Mouse (Mus musculus) kidney, embryonic 14.5 days (tissue): ENCODE data around the gene St3gal4. TPM values are rescaled to one million over a fixed set of nuclear protein-coding genes. Genes with fewer than 3 reads are reported as not detected.

Experiments
- ATAC-seq: fragments of 200-750 bp; cut with Nextera tagmentation; 2 replicates; pipeline ENCODE4 v1.8.0; 2017; ENCODE audit warnings: moderate number of reproducible peaks, mild to moderate bottlenecking, moderate TSS enrichment, moderate library complexity; ENCODE audit not compliant: low FRiP score, low TSS enrichment
- H3K27ac ChIP-seq: fragments of 300-500 bp; sonication (generic); 2 replicates; pipeline ENCODE4 v1.5.1; 2014; ENCODE audit warnings: low read depth, mild to moderate bottlenecking, low read length, moderate library complexity, mixed read lengths
- H3K27me3 ChIP-seq: fragments of 300-500 bp; sonication (generic); 2 replicates; pipeline ENCODE4 v1.6.1; 2014; ENCODE audit warnings: mild to moderate bottlenecking, low read length; ENCODE audit not compliant: control insufficient read depth, insufficient read depth
- H3K36me3 ChIP-seq: fragments of 300-500 bp; sonication (generic); 2 replicates; pipeline ENCODE4 v1.6.1; 2014; ENCODE audit warnings: low read length, mixed read lengths; ENCODE audit not compliant: control insufficient read depth, insufficient read depth
- H3K4me1 ChIP-seq: fragments of 300-500 bp; sonication (generic); 2 replicates; pipeline ENCODE4 v1.6.1; 2014; ENCODE audit warnings: low read length, mixed read lengths; ENCODE audit not compliant: control insufficient read depth, insufficient read depth
- H3K4me2 ChIP-seq: fragments of 300-500 bp; sonication (generic); replicated peaks from 2 replicates; pipeline ENCODE4 v1.6.1; 2014; ENCODE audit warnings: low read depth, mild to moderate bottlenecking, low read length
- H3K4me3 ChIP-seq: fragments of 300-500 bp; sonication (generic); 2 replicates; pipeline ENCODE4 v1.5.1; 2014; ENCODE audit warnings: mild to moderate bottlenecking, low read length
- H3K9ac ChIP-seq: fragments of 300-500 bp; sonication (generic); 2 replicates; pipeline ENCODE4 v1.6.1; 2014; ENCODE audit warnings: low read depth, mild to moderate bottlenecking, low read length, moderate library complexity
- H3K9me3 ChIP-seq: fragments of 300-500 bp; sonication (generic); 2 replicates; pipeline ENCODE4 v1.6.1; 2016; ENCODE audit warnings: low read length; ENCODE audit not compliant: control insufficient read depth
- WGBS: fragments of 180-500 bp; shearing (Covaris S2); extraction: QIAGEN DNeasy Blood & Tissue Kit; methylation state at CpG from one replicate; pipeline ENCODE4 v1.1.7; 2014; 5-methylcytosine and 5-hydroxymethylcytosine counted together
- polyA plus RNA-seq: library from polyadenylated mRNA; unstranded; fragments of >200 nt; fragmentation: Nextera tagmentation; extraction: Ambion mirVana; gene quantifications from 2 replicates; pipeline ENCODE4 v1.2.1, GENCODE M21; 2014

The St3gal4 gene
- polyA plus RNA-seq, 1 experiment from 2014 or later: 19.1 TPM

- Histone ChIP-seq H3K27me3 (no peaks in the 10 kb centered on the region), H3K27ac (no peak overlapping the region), H3K36me3 (no peaks in the 10 kb centered on the region), H3K4me1 (no peaks in the 10 kb centered on the region), H3K4me2 (peak overlapping the region; percentile 67), H3K9me3 (no peaks in the 10 kb centered on the region), H3K4me3 (peak overlapping the region; percentile 36), H3K9ac (peak overlapping the region; percentile 47)
- WGBS: 4% methylated on average over 25 of the region's 25 CpGs
- ATAC-seq: peak; percentile 56
Measured at GRCm38 (mm10) chr9:35024591-35025496, 94.2 kb downstream of the St3gal4 start.

GRCm38 (mm10) chr9:35021744-35022143 is 97.3 kb downstream of the St3gal4 start:
- no peaks in the 10 kb centered on the region for H3K36me3 ChIP-seq
- no peaks in the 10 kb centered on the region for H3K9me3 ChIP-seq
- ATAC-seq: no peak
- H3K27ac ChIP-seq: no peak overlapping the region
- H3K4me2 ChIP-seq: no peak overlapping the region
- H3K9ac ChIP-seq: no peak overlapping the region
- WGBS: 88% methylated on average over 1 of the region's 1 CpGs
- no peaks in the 10 kb centered on the region for H3K27me3 ChIP-seq
- no peak overlapping the region for H3K4me3 ChIP-seq
- H3K4me1 ChIP-seq: peaks cover 5% of the 10 kb centered on the region; the same call in 1 of the 2 replicates

GRCm38 (mm10) chr9:35020015-35020653 is 98.9 kb downstream of the St3gal4 start:
- Histone ChIP-seq H3K9ac (no peak overlapping the region), H3K4me1 (peaks cover 5% of the 10 kb centered on the region; the same call in 1 of the 2 replicates), H3K27ac (no peak overlapping the region), H3K9me3 (no peaks in the 10 kb centered on the region), H3K27me3 (no peaks in the 10 kb centered on the region), H3K4me3 (no peak overlapping the region), H3K36me3 (no peaks in the 10 kb centered on the region), H3K4me2 (no peak overlapping the region)
- 56% methylated on average over 11 of the region's 11 CpGs for WGBS
- no peak for ATAC-seq

GRCm38 (mm10) chr9:35019372-35019771 is 99.7 kb downstream of the St3gal4 start:
- ATAC-seq: peak; percentile 48; the same call in 1 of the 2 replicates
- 9% methylated on average over 3 of the region's 3 CpGs for WGBS
- no peaks in the 10 kb centered on the region for H3K36me3 ChIP-seq
- no peak overlapping the region for H3K4me3 ChIP-seq
- H3K4me1 ChIP-seq: peaks cover 5% of the 10 kb centered on the region; the same call in 1 of the 2 replicates
- H3K4me2 ChIP-seq: no peak overlapping the region
- H3K9ac ChIP-seq: no peak overlapping the region
- H3K27me3 ChIP-seq: no peaks in the 10 kb centered on the region
- no peaks in the 10 kb centered on the region for H3K9me3 ChIP-seq
- no peak overlapping the region for H3K27ac ChIP-seq

- H3K27me3 ChIP-seq: no peaks in the 10 kb centered on the region
- no peak overlapping the region for H3K27ac ChIP-seq
- peaks cover 5% of the 10 kb centered on the region; the same call in 1 of the 2 replicates for H3K4me1 ChIP-seq
- H3K9ac ChIP-seq: no peak overlapping the region
- no peaks in the 10 kb centered on the region for H3K9me3 ChIP-seq
- no peaks in the 10 kb centered on the region for H3K36me3 ChIP-seq
- ATAC-seq: no peak; the same call in 1 of the 2 replicates
- H3K4me2 ChIP-seq: peak overlapping the region; percentile 25
- peak overlapping the region; percentile 4; the same call in 1 of the 2 replicates for H3K4me3 ChIP-seq
- 37% methylated on average over 5 of the region's 5 CpGs for WGBS
Measured at GRCm38 (mm10) chr9:35018056-35018455, 101.0 kb downstream of the St3gal4 start.

- H3K4me3 ChIP-seq: peak overlapping the region; percentile 4; the same call in 1 of the 2 replicates
- WGBS: 19% methylated on average over 13 of the region's 13 CpGs
- ATAC-seq: peak; percentile 63
Measured at GRCm38 (mm10) chr9:35017563-35017962, 101.5 kb downstream of the St3gal4 start.

GRCm38 (mm10) chr9:35016762-35017161 is 102.3 kb downstream of the St3gal4 start:
- H3K4me1 ChIP-seq: peaks cover 5% of the 10 kb centered on the region; the same call in 1 of the 2 replicates
- H3K27me3 ChIP-seq: no peaks in the 10 kb centered on the region
- no peak overlapping the region for H3K4me2 ChIP-seq
- 48% methylated on average over 4 of the region's 4 CpGs for WGBS
- ATAC-seq: no peak
- H3K4me3 ChIP-seq: no peak overlapping the region
- no peaks in the 10 kb centered on the region for H3K36me3 ChIP-seq
- no peak overlapping the region for H3K9ac ChIP-seq
- no peaks in the 10 kb centered on the region for H3K9me3 ChIP-seq
- no peak overlapping the region for H3K27ac ChIP-seq

More at GRCm38 (mm10) chr9:35017563-35017962, 101.5 kb downstream of the St3gal4 start:
- H3K9ac ChIP-seq: no peak overlapping the region
- no peaks in the 10 kb centered on the region for H3K9me3 ChIP-seq
- H3K36me3 ChIP-seq: no peaks in the 10 kb centered on the region
- H3K27ac ChIP-seq: no peak overlapping the region
- H3K27me3 ChIP-seq: no peaks in the 10 kb centered on the region
- peak overlapping the region; percentile 25 for H3K4me2 ChIP-seq
- peaks cover 5% of the 10 kb centered on the region; the same call in 1 of the 2 replicates for H3K4me1 ChIP-seq

- Histone ChIP-seq H3K4me2 (no peak overlapping the region), H3K36me3 (no peaks in the 10 kb centered on the region), H3K4me3 (no peak overlapping the region), H3K4me1 (no peaks in the 10 kb centered on the region), H3K27me3 (no peaks in the 10 kb centered on the region), H3K27ac (no peak overlapping the region), H3K9ac (no peak overlapping the region), H3K9me3 (no peaks in the 10 kb centered on the region)
- ATAC-seq: no peak
- WGBS: 81% methylated on average over 14 of the region's 14 CpGs
Measured at GRCm38 (mm10) chr9:35007697-35008341, 111.2 kb downstream of the St3gal4 start.
